Mouse (Mus musculus) erythroblast, adult 5-6 weeks (primary cell): ENCODE data around the gene Rictor. TPM values are rescaled to one million over a fixed set of nuclear protein-coding genes. Genes with fewer than 3 reads are reported as not detected.

Experiments used
- total RNA-seq, 2 experiments: library from RNA; stranded (forward) in 1 of 2; stranded (reverse) in 1 of 2; fragments of 150-400 nt in 1 of 2; fragments of 200-764, 138-1000 nt in 1 of 2; gene quantifications; 2 replicates each; pipeline versions ENCODE4 v1.2.3 to v1.2.4; 2015 to 2017; ENCODE audit warnings: low replicate concordance in 2 of 2

The Rictor gene
- total RNA-seq, 2 experiments from 2014 or later: 50.7 to 116 TPM

Other genes starting within 250 kb of the Rictor start
- gene Fyb, start 185.5 kb upstream of the Rictor start, total RNA-seq (2015; ENCODE audit: low replicate concordance): 50.1 and 86.1 TPM in 2 replicates
- gene Fyb, start 185.5 kb upstream of the Rictor start, total RNA-seq (2017; ENCODE audit: low replicate concordance): 21.2 and 29.4 TPM in 2 replicates
- gene Osmr, start 166.6 kb downstream of the Rictor start, total RNA-seq (2015; ENCODE audit: low replicate concordance): not detected in 2 replicates
- 0.14 TPM in 1 of 2 replicates, not detected in the other for gene Osmr, start 166.6 kb downstream of the Rictor start, total RNA-seq (2017; ENCODE audit: low replicate concordance)